Mouse (Mus musculus): ENCODE measurements around the gene Zan.

DNA sequence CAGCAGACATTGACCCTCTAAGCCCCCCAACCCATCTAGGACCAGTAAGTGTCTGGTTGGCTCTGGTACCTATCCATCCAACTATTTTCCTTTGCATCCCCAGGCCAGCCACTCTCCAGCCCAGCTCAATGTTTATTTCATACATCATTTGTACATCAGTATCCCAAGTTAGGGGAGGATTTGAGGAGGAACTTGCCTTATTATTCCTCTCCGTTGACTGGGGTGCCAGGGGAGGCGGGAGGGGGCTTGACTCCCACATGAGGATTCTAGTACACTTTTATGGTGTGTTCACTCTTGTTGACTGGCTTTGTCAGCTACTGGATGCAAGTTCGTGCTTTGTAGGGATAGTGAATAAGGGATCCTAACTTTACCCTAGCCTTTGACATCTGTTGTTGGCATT is 34.8 kb upstream of the Zan start:
- no peak for TF ChIP-seq SIN3A (IDR thresholded peaks at IDR 0.05; ENCODE audit: low read length)
- no peak for TF ChIP-seq USF2 (IDR thresholded peaks at IDR 0.05; ENCODE audit: borderline replicate concordance in 1 of 2, insufficient read depth in 1 of 2, low read depth in 1 of 2, low read length in 2 of 2)
- TF ChIP-seq GATA1 (IDR thresholded peaks at IDR 0.05; ENCODE audit: low read depth, low read length): no peak
- TF ChIP-seq JUND (IDR thresholded peaks at IDR 0.05; ENCODE audit: low read depth, low read length): no peak
- no peak for TF ChIP-seq MYB (IDR thresholded peaks at IDR 0.05; ENCODE audit: low read depth, low read length)
- no peak for TF ChIP-seq TCF12 (IDR thresholded peaks at IDR 0.05; ENCODE audit: low read depth, low read length)
- TF ChIP-seq SMC3 (IDR thresholded peaks at IDR 0.05; ENCODE audit: low read depth, low read length): no peak
- no peak for TF ChIP-seq CTCF (IDR thresholded peaks at IDR 0.05 in 2 of 3, conservative IDR thresholded peaks at IDR 0.05 in 1 of 3; ENCODE audit: control insufficient read depth in 1 of 3, insufficient read depth in 1 of 3, low read depth in 2 of 3, low read length in 3 of 3, poor library complexity in 1 of 3, severe bottlenecking in 1 of 3)
- no peak for TF ChIP-seq MEF2A (IDR thresholded peaks at IDR 0.05; ENCODE audit: extremely low read depth, insufficient replicate concordance, low read depth, low read length, poor library complexity, severe bottlenecking)
- TF ChIP-seq POLR2A (IDR thresholded peaks at IDR 0.05; ENCODE audit: control insufficient read depth in 1 of 2, insufficient read depth in 1 of 2, low read depth in 1 of 2, low read length in 2 of 2, poor library complexity in 1 of 2): no peak
